Mouse (Mus musculus) right cerebral cortex, postnatal 25 days (tissue): ENCODE data around the gene Ttll13.

Source experiments
- DNase-seq: peaks from one replicate; pipeline ENCODE4 v3.0.0; 2022

Ttll13 gene

DNA sequence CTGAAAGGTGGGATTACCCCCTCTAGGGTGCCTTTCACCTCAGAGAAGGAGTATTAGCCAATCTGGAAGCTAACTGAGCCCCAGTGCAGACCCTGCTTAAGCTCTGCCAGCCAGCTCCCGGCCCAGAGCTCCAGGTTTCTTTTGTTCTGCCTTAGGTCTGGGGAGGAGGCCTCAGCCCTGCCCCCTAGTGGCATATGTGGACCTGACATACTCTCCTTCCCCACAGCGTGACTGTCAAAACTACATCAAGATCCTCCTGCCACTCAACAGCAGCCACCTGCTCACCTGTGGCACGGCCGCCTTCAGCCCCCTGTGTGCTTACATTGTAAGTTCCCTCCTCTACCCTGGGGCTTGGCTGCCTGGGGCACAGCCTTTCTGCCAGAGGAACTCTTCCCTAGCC is 30.8 kb upstream of the Ttll13 start:
- DNase-seq, result peak; percentile 62

- no peak for DNase-seq
Measured at GRCm38 (mm10) chr7:80216566-80216965, 29.6 kb upstream of the Ttll13 start.

- DNase-seq, result no peak
Measured at GRCm38 (mm10) chr7:80218666-80219065, 27.5 kb upstream of the Ttll13 start.

GRCm38 (mm10) chr7:80220237-80220797 is 25.9 kb upstream of the Ttll13 start:
- no peak for DNase-seq

GRCm38 (mm10) chr7:80221179-80221750 is 24.9 kb upstream of the Ttll13 start:
- DNase-seq, result no peak

DNA sequence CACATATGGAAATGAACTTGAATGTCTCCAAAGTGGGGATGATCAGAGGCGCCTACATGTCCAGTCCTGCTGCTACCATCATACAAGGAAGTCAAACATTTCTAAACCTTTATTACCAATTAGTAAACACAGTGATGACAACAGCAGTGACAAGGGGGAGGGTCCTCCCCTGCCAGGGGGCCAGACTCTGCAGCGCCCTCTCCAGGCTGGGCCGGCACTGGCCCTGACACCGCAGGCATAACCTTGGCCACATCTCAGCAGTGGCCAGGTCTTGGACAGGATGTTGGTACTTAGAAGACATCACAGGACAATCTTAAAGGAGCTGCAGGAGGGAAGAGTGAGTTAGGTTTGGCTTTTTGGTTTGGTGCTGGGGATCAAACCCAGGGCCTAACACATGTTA is 19.1 kb upstream of the Ttll13 start:
- no peak for DNase-seq

DNA sequence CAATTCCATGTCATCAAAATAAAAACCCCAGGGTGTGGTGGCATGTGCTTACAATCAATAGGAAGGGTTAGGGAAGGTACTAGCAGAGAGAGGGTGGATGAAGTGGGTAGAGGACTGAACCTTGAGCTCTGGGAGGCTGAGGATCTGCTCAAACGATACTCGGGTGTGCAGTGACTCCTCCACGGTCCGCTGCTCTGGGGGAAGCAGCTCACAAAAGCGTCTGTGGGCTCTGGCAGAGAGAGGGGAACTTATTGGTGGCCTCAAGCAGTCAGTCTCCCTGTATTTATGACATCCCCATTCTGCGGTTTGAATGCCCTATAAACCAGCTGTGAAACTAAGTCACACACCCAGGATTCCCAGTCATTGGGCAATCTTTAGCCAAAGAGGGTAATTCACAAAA is 16.0 kb upstream of the Ttll13 start:
- DNase-seq, result no peak

GRCm38 (mm10) chr7:80231971-80232488 is 14.1 kb upstream of the Ttll13 start:
- no peak for DNase-seq

DNA sequence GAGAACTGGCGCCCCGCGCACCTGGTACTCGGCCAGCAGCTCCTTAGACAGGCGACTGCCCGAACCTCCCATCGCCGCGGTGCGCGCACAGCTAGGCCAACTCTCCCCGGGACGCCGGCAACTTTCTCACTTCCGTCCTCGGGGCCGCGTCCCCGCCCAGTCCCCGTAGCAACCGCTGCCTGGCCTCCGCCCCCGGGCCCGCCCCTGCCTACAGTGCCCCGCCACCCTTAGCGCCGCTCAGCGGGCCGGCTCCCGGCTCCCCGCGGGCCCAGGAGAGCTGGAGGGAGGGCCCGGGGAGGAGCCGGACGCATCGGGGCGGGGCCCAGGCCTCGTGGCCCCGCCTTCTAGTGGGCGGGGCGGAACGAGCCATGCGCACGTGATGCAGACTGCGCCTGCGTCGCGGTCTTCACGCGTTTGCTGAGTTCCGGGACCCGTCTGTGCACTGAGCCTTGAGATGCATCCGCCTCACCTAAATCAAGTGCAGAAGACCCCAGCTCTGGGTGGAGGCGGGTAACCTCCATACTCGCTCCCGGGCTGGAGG is 13.6 kb upstream of the Ttll13 start, which contains the start of the genes Cib1 and Gdpgp1:
TSS of gene Cib1 (minus strand) at position 325 of the 541 bp plus-strand sequence.
TSS of gene Gdpgp1 (plus strand) at position 377 of the 541 bp plus-strand sequence.
- peak; percentile 95 for DNase-seq

DNA sequence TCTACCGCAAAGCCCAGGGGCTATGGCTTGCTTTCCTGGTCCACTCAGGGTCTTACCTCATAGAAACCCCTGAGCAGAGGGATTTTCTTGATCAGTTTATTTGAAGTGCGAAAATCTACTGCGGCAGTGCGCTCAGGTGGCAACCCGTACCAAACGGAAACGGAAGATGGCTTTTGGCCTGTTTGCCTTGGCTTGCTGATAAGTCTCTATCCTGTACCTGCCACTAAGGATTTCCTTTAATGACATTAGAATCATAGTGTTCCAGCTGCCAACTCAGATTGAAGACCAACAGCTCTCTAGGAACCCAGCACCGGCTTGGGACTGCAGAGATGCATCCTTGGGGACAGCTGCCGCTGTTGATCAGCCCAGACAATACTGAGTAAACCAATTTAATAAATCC is 12.4 kb upstream of the Ttll13 start:
- no peak for DNase-seq

DNA sequence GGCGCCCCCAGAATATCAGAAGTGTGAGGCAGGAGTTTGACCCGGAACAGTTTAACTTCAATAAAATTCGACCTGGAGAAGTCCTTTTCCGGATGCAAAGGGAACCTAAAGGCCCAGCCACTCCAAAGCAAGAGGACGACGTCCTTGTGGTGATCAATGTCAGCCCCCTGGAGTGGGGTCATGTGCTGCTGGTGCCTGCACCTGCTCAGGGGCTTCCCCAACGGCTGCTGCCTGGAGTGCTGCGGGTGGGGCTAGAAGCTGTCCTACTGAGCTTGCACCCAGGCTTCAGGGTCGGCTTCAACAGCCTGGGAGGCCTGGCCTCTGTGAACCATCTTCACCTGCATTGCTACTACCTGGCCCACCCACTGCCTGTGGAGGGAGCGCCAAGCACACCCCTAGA is 7.6 kb upstream of the Ttll13 start:
- DNase-seq, result no peak

DNA sequence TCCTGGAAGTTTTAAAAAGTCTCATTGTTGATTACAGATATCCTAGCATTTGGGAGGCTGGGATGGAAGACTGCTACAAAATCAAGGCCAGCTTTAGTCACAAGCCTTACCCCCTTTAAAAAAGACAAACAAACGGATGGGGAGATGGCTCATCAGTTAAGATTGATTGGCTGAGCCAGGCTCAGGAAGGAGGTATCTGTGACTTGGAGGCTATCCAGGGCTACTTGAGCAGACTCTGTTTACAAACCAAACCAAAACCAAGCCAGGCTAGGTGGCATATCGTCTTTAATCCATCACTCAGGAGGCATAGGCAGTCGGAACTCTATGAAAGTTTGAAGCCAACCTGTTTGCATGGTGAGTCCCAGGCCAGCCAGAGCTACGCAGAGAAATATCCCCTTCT is 4.5 kb upstream of the Ttll13 start:
- DNase-seq, result no peak

DNA sequence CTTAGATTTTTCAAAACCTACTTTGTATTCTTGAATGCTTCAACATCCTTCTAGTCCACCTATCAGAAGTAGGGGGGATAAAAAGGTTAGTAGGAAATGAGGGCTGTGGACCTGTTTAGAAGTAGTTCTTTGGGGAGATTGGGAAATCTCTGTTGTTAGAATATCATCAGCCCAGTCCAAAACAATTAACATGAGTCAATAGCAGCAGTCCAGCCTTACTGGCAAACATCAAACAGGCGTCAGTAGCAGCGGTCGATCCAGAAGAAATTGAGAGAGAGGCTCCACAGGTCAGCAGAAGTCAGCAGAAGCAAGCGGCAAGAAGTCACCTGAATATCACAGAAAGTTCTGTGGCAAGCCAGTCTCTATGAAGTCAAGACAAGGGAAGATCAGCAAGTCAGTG is 1.3 kb upstream of the Ttll13 start:
- no peak for DNase-seq

DNA sequence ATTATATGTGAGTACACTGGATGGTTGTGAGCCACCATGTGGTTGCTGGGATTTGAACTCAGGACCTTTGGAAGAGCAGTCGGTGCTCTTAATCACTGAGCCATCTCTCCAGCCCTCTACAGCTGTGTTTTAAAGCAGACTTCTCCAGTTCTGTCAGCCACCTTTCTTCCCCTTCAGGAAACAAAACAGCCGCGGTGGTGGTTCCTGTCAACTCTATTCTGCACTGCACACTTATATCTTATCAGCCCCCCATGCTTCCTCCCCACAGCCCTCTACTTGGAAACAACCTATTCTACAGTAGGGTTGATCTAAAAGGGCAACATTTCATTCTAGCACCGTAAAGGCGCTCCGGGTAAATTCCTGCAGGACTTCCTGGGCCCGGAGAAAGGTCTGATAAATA is 683 bp downstream of the Ttll13 start:
- no peak for DNase-seq

DNA sequence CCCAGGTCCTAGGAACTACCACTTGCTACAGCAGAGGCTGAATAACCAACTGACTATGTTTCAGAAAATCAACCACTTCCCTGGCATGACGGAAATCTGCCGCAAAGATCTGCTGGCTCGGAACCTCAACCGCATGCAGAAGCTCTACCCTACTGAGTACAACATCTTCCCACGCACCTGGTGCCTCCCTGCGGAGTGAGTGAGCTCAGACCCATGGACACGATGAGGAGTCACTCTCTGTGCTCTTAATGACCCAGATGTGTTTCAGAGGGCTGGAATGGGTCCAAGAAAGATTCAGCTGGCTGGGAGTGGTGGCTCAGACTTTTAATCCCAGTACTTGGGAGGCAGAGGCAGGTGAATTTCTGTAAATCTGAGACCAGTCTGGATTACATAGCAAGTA is 6.3 kb downstream of the Ttll13 start:
- no peak for DNase-seq

- no peak for DNase-seq
Measured at GRCm38 (mm10) chr7:80252886-80253285, 6.7 kb downstream of the Ttll13 start.

DNA sequence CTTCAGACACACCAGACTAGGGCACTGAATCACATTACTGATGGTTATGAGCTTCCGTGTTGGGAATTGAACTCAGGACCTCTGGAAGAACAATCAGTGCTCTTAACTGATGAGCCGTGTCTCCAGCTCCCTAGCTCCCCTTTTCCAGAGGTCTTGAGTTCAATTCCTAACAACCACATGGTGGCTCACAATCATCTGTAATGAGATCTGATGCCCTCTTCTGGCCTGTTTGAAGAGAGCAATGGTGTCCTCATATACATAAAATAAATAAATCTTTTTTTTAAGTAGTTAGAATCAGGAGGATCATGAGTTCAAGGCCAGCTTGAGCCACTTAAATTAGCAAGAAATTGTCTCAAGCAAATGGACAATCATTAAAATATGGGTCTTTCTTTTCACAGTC is 9.8 kb downstream of the Ttll13 start:
- no peak for DNase-seq

DNA sequence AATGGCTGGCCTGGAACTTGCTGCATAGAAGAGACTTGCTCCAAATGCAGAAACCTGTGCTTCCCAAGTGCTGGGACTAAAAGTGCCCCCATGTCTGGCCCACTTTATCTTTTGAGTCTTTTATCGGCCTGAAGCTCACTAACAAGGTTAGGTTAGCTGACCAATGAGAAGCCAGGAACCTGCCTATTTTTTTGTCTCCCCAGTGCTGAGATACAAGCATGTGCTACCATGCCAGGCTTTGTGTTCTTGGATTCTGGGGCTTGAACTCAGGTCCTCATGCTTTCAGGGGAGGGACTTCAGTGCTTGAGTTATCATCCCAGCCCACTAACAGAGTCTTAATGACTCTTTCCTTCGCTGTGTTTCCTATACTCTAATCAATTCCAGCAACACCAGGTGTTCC is 11.5 kb downstream of the Ttll13 start:
- no peak for DNase-seq

DNA sequence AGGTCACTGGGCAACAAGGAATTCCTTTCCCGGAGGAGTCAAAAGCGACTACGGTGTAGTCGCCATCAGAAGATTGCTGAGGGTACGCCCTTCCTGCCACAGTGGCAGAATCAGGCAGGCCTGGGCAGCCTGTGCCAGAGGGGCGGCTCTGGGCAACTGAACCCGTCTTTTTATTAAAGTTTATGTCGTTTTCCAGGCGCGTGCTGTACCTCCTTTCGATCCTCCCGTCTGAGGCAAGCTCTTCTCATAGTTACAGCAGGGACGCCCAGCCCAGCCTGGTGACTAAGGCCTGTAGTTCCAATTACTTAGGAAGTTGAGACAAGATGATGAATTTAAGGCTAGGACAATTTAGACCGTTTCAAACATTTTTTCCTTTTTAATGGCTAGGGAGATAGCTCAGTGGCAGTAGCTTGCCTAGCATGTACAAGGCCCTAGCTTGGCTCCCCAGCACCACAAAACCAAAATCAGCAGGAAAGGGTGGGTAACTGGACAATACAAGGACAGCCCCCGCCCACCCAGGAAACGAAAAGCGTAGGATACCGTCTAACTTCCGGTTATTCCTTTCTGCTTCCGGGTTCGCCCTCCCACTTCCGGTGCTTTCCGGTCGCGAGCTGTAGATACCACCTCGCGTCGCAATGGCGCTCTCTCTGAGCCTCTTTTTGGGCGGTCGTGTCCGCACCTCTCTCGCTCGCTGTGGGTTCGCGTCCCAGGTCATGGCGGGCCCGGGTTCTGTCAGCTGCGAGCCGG is 14.6 kb downstream of the Ttll13 start, which contains the start of gene Ngrn:
TSS of gene Ngrn (plus strand) at position 591 of the 747 bp plus-strand sequence.
- peak; percentile 84 for DNase-seq

DNA sequence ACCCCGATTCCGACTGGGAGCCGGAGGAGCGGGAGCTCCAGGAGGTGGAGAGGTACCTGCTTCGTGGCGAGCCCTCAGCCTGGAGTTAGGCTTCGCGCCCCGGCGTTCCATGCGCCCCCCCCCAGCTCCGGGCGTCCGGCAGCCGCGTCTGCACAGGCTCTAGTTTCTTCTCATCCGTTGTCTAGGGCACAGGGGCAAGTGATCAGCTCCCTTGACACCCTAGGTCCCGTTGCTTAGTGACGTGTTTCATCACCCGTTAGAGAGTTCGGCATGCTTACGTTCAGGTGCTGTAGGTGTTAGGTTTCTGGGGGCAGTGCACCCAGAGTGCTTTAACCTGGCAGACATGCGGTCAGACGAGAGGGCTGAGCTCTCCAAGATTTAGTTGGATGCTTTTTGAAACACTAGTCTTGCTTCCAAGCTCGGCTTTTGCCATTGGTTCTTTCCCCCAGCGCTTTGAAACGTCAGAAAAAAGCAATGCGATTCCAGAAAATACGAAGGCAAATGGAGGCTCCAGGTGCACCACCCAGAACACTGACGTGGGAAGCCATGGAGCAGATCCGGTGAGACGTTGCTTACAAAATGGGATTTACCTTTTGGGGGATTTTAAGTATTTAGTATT is 15.3 kb downstream of the Ttll13 start:
- DNase-seq, result peak; percentile 10

GRCm38 (mm10) chr7:80264606-80265005 is 18.4 kb downstream of the Ttll13 start:
- DNase-seq, result no peak

DNA sequence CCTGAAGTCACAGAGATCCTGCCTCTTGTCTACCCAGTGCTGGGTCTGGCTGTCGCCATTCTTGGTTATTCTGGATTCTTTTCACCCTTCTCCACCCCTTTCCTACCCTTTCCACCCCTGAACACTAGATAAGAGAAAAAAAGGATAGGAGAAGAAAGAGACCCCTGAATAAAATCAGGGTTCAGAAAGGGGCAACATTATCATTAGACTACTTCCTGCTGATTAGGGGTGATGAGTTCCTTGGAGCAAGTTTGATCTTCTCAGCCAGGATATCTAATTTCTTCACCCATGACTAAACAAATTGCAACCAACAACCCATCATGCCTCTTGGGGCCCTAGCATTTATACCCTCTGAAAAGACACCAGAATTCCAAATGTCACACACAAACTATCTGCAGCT is 21.6 kb downstream of the Ttll13 start:
- no peak for DNase-seq
